Mouse (Mus musculus): ENCODE measurements around the gene Hoxa3. TPM values are rescaled to one million over a fixed set of nuclear protein-coding genes. Genes with fewer than 3 reads are reported as not detected.
A peak's percentile ranks its signal among the peaks of the same experiment; 100 is the strongest.

Hoxa3 gene
- polyA plus RNA-seq, 1 experiment = not detected

DNA sequence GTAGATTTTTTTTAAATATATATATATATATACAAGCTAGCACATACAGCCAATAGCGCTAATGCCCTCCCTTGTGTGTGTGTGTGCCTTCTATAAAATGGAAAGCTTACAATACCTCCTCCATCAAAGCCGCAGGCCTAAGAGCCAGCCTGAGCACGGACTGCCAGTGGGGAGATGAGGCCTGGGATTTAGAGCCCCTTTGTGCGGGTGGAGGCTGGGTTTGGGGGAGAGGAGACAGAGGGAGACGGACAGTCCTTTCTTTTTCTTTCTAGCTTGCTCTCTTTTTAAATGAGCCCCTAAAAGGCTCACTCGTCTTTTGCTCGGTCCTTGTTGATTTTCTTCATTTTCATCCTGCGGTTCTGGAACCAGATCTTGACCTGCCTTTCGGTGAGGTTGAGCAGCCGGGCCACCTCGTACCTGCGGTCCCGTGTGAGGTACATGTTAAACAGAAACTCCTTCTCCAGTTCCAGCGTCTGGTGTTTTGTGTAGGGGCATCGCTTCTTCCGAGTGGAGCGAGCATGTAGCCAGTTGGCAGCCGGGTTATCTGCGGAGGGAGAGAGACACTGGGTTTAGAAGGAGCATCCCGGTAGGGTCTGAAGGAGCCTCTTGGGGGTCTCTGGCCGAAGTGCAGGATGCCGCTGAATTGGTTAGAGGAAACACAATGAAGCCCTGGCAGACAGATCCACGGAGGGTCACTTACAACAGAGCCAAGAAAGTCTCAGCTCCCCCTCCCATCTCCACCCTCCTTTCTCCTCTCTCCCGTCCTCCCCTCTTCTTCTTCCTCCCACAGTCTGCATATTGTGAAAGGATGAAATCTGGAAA is 11.0 kb upstream of the Hoxa3 start:
- peaks cover 6% of the 10 kb centered on the region for H3K4me1 ChIP-seq (ENCODE audit: control insufficient read depth, insufficient read depth, low read length)
- TF ChIP-seq POLR2A (IDR thresholded peaks at IDR 0.05; ENCODE audit: insufficient read depth, low read depth, low read length) (no peak), CTCF (IDR thresholded peaks at IDR 0.05; ENCODE audit: insufficient read depth, low read depth, low read length) (no peak)
- H3K4me3 ChIP-seq (ENCODE audit: insufficient read depth, low read depth, low read length) = no peak overlapping the region
- 5% methylated on average over 24 of the region's 24 CpGs for WGBS
- no peak overlapping the region for H3K27ac ChIP-seq (ENCODE audit: insufficient read depth, low read depth, low read length)

DNA sequence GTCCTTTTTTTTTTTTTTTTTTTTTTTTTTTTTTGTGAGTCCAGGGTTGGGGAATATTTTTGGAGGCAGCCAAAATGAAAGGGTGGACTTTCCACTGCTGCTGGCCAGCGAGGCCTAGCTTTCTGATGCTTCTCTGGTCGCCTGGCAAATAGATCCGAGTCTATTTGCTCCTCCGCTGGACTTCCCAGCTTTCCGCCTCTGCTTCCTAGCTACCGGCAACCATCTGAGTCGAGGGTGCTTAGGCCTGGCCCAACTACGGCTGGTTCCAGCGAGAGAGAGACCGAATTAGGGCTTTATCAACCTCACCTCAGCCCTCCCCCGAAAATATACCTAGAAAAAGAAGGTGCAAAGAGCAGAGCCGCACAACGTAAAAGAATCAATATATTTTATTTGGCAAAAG is 9.6 kb upstream of the Hoxa3 start:
- 28% methylated on average over 13 of the region's 13 CpGs for WGBS
- H3K27ac ChIP-seq (ENCODE audit: insufficient read depth, low read depth, low read length) = no peak overlapping the region
- no peak overlapping the region for H3K4me3 ChIP-seq (ENCODE audit: insufficient read depth, low read depth, low read length)
- no peak for TF ChIP-seq CTCF (IDR thresholded peaks at IDR 0.05; ENCODE audit: insufficient read depth, low read depth, low read length)
- TF ChIP-seq POLR2A (IDR thresholded peaks at IDR 0.05; ENCODE audit: insufficient read depth, low read depth, low read length) = no peak
- H3K4me1 ChIP-seq (ENCODE audit: control insufficient read depth, insufficient read depth, low read length) = peaks cover 6% of the 10 kb centered on the region

- no peak overlapping the region for H3K27ac ChIP-seq (ENCODE audit: insufficient read depth, low read depth, low read length)
These were observed 9.0 kb upstream of the Hoxa3 start for GRCm38 (mm10) chr6:52221993-52222685.

DNA sequence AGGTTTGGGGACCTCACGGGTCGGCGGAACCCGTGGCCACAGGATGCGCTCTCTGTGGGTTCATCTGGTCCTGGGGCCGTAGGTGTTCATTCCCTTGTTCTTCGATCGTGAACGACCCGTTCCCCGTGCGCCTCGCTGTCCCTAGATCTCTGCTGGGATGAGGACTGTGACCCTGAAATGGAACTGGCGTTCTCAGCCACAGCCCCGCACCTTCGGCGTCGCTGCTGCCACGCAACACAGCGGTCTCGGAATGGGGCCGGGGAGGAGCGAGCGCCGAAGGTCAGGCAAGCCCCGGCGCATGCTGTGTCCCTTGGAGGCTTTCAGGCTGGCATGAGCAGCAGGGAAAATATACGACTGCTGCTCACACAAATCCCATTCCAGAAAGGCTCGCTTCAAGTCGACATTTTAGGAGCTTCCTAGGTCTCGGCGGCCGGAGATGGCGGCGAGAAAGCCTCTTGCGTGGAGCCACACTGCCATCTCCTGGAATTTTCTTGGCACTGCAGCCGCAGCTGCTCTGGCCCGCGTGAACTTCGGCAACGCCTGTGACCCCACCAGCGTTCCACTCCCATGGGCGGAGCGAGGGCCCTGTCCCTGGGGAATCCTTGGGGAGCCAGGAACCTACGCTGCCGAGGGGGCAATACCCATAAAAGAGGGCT is 8.3 kb upstream of the Hoxa3 start, which contains the start of gene Hoxa7:
TSS of gene Hoxa7 (minus strand) at position 518 of the 656 bp plus-strand sequence.
- no peak within 1 kb of the TSS for H3K27ac ChIP-seq (ENCODE audit: insufficient read depth, low read depth, low read length)
- WGBS = 1% methylated on average over 46 of the region's 46 CpGs
- peak within 1 kb of the TSS; percentile 49 for H3K4me3 ChIP-seq (ENCODE audit: insufficient read depth, low read depth, low read length)
- H3K4me1 ChIP-seq (ENCODE audit: control insufficient read depth, insufficient read depth, low read length) = peaks cover 6% of the 10 kb centered on the region
- TF ChIP-seq CTCF (IDR thresholded peaks at IDR 0.05; ENCODE audit: insufficient read depth, low read depth, low read length) = peak; percentile 98
- TF ChIP-seq POLR2A (IDR thresholded peaks at IDR 0.05; ENCODE audit: insufficient read depth, low read depth, low read length) = no peak

More at GRCm38 (mm10) chr6:52221993-52222685, 9.0 kb upstream of the Hoxa3 start:
- no peak overlapping the region for H3K4me3 ChIP-seq (ENCODE audit: insufficient read depth, low read depth, low read length)
- WGBS = 8% methylated on average over 21 of the region's 21 CpGs
- TF ChIP-seq POLR2A (IDR thresholded peaks at IDR 0.05; ENCODE audit: insufficient read depth, low read depth, low read length) (no peak), CTCF (IDR thresholded peaks at IDR 0.05; ENCODE audit: insufficient read depth, low read depth, low read length) (no peak)
- peaks cover 6% of the 10 kb centered on the region for H3K4me1 ChIP-seq (ENCODE audit: control insufficient read depth, insufficient read depth, low read length)

GRCm38 (mm10) chr6:52220865-52221310 is 7.8 kb upstream of the Hoxa3 start:
- WGBS = 12% methylated on average over 12 of the region's 12 CpGs
- TF ChIP-seq POLR2A (IDR thresholded peaks at IDR 0.05; ENCODE audit: insufficient read depth, low read depth, low read length) = no peak
- H3K27ac ChIP-seq (ENCODE audit: insufficient read depth, low read depth, low read length) = no peak overlapping the region
- 0 out of 2 replicates have a peak overlapping the region, but pooled peaks have one; percentile 49 for H3K4me3 ChIP-seq (ENCODE audit: insufficient read depth, low read depth, low read length)
- peaks cover 6% of the 10 kb centered on the region for H3K4me1 ChIP-seq (ENCODE audit: control insufficient read depth, insufficient read depth, low read length)

GRCm38 (mm10) chr6:52220003-52220864 is 7.1 kb upstream of the Hoxa3 start:
- Histone ChIP-seq H3K4me3 (ENCODE audit: insufficient read depth, low read depth, low read length) (no peak overlapping the region), H3K4me1 (ENCODE audit: control insufficient read depth, insufficient read depth, low read length) (peaks cover 6% of the 10 kb centered on the region), H3K27ac (ENCODE audit: insufficient read depth, low read depth, low read length) (no peak overlapping the region)
- TF ChIP-seq POLR2A (IDR thresholded peaks at IDR 0.05; ENCODE audit: insufficient read depth, low read depth, low read length) (no peak), CTCF (IDR thresholded peaks at IDR 0.05; ENCODE audit: insufficient read depth, low read depth, low read length) (no peak)
- 23% methylated on average over 32 of the region's 32 CpGs for WGBS

- TF ChIP-seq POLR2A (IDR thresholded peaks at IDR 0.05; ENCODE audit: insufficient read depth, low read depth, low read length) (no peak), CTCF (IDR thresholded peaks at IDR 0.05; ENCODE audit: insufficient read depth, low read depth, low read length) (no peak)
- Histone ChIP-seq H3K27ac (ENCODE audit: insufficient read depth, low read depth, low read length) (no peak overlapping the region), H3K4me1 (ENCODE audit: control insufficient read depth, insufficient read depth, low read length) (peaks cover 6% of the 10 kb centered on the region), H3K4me3 (ENCODE audit: insufficient read depth, low read depth, low read length) (no peak overlapping the region)
- WGBS = 37% methylated on average over 9 of the region's 9 CpGs
These were observed 6.3 kb upstream of the Hoxa3 start for GRCm38 (mm10) chr6:52219234-52219942.

All from olfactory bulb, adult 2 months (tissue).